Mouse (Mus musculus): Measurements from ENCODE around the gene Lamtor5. TPM values are rescaled to one million over a fixed set of nuclear protein-coding genes. Genes with fewer than 3 reads are reported as not detected.

Lamtor5 gene
- polyA plus RNA-seq (2015; fragmentation: Nextera tagmentation; extraction: Ambion mirVana) = 208 and 217 TPM in 2 replicates

DNA sequence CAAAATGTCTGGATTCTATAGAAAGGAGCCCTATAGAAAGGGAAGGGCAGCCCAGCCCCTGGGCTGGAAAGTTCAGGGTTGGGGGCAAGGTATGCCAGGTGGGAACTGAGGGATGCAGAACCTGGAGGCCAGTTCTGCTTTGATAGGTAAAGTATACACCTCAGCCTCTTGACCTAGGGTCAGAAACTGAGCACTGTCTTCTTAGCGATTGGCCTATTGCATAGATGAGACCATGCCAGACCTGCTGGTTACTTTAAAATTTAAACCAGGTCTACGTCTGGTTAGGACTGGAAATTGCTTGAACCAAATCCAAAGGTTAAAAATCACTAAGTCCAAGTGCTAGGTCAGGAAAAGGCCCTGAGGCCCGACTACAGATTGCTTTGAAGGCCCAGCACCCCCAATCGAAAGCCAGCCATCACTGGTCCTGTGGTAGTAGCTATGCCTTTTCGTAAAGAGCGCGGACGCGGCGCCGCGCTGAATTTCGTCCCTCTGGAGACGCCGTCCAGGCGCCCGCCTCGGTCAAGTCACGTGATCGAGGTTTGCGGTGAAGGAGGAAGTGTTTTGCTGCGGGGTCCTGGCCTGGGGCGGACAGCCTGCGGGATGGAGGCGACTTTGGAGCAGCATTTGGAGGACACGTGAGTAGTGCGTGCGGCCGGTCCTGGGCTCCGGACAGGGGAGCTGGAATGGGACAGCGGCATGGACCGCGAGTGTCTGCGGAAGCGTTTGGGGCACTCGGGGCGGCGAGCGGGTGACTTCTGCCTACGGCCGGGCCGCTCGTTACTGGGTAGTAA is at the start of gene Lamtor5:
Gene Lamtor5, plus strand, starts transcription at position 380 of the 791 bp plus-strand sequence.
- Histone ChIP-seq H3K4me1 (ENCODE audit: control insufficient read depth, insufficient read depth, low read length) (peaks cover 11% of the 10 kb centered on the region), H3K27me3 (replicated peaks; ENCODE audit: control insufficient read depth, insufficient read depth, low read length) (no peaks in the 10 kb centered on the region), H3K36me3 (ENCODE audit: control insufficient read depth, insufficient read depth, low read length) (peaks cover 7% of the 10 kb centered on the region; the same call in 1 of the 2 replicates), H3K9ac (ENCODE audit: low read depth, low read length) (peak within 1 kb of the TSS; percentile 88), H3K4me3 (ENCODE audit: low read length) (peak within 1 kb of the TSS; percentile 98), H3K4me2 (ENCODE audit: low read depth, low read length) (peak within 1 kb of the TSS; percentile 68), H3K9me3 (ENCODE audit: control insufficient read depth, low read length) (no peaks in the 10 kb centered on the region), H3K27ac (ENCODE audit: low read length) (peak within 1 kb of the TSS; percentile 33)
- ATAC-seq = peak; percentile 87
- 3% methylated on average over 43 of the region's 43 CpGs for WGBS

DNA sequence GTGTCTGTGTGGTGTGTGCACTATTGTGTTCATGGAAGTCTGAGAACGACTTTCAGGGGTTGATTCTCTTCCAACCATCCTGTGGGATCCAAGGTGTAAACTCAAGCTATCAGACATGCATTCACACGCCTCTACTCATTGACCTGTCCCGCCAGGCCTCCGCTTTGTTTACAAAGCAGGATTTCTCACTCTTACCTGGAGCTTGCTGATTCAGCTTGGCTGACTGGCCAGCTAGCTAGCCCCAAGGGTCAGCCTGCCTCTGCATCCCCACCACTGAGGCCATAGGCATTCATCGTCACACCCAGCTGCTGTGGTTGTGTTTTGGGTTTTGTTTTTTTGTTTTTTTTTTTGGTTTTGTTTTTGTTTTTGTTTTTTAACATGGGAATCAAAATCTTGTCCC is 49.4 kb upstream of the Lamtor5 start:
- WGBS = 57% methylated on average over 5 of the region's 5 CpGs
- Histone ChIP-seq H3K9me3 (ENCODE audit: control insufficient read depth, low read length) (no peaks in the 10 kb centered on the region), H3K27ac (ENCODE audit: low read length) (peak overlapping the region; percentile 21; the same call in 1 of the 2 replicates), H3K4me2 (ENCODE audit: low read depth, low read length) (no peak overlapping the region), H3K36me3 (ENCODE audit: control insufficient read depth, insufficient read depth, low read length) (no peaks in the 10 kb centered on the region), H3K4me1 (ENCODE audit: control insufficient read depth, insufficient read depth, low read length) (0 out of 2 replicates have a peak, but pooled peaks cover 9% of the 10 kb centered on the region), H3K4me3 (ENCODE audit: low read length) (no peak overlapping the region), H3K9ac (ENCODE audit: low read depth, low read length) (no peak overlapping the region), H3K27me3 (replicated peaks; ENCODE audit: control insufficient read depth, insufficient read depth, low read length) (no peaks in the 10 kb centered on the region)
- no peak for ATAC-seq

DNA sequence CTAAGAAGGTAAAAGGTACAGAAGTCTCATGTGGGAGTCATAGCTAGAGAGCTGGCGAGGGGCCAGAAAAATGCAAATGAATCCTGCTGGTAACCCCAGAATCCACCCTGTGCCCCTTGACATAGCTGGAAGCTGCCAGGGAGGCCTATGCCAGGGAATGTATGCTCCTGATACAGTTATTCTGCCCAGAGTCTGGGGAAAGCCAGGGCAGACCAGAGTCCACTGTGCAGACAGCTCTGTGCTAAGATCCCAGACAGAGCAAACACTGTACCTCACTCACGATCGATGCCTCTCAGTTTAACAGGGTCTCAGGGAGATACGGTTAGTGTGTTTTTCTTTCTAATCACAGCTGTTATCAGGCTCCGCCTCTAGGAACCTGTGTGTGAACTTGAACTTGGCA is 48.8 kb upstream of the Lamtor5 start:
- Histone ChIP-seq H3K4me1 (ENCODE audit: control insufficient read depth, insufficient read depth, low read length) (0 out of 2 replicates have a peak, but pooled peaks cover 9% of the 10 kb centered on the region), H3K9ac (ENCODE audit: low read depth, low read length) (no peak overlapping the region), H3K27me3 (replicated peaks; ENCODE audit: control insufficient read depth, insufficient read depth, low read length) (no peaks in the 10 kb centered on the region), H3K4me3 (ENCODE audit: low read length) (no peak overlapping the region), H3K27ac (ENCODE audit: low read length) (no peak overlapping the region), H3K9me3 (ENCODE audit: control insufficient read depth, low read length) (no peaks in the 10 kb centered on the region), H3K36me3 (ENCODE audit: control insufficient read depth, insufficient read depth, low read length) (no peaks in the 10 kb centered on the region), H3K4me2 (ENCODE audit: low read depth, low read length) (no peak overlapping the region)
- peak; percentile 93 for ATAC-seq
- 48% methylated on average over 5 of the region's 5 CpGs for WGBS

DNA sequence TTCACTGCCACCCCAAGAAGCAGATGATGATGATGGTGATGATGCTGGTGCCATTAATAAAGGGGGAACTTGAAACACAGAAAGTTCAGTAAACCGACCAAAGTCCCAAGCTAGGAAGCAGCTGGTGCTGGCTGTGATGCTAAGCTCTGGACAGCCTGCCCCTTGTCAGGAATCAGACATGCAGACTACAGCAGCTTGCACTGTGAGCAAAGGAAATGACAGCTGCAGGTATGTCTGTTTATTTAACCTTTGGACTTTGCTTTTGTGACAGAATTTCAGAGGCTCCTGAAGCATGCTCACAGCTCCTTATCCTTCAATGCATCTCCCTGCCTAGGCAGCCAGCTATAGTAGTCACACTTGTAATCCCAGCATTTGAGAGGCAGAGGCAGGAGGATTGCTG is 48.1 kb upstream of the Lamtor5 start, which contains the start of gene A630076J17Rik:
Gene A630076J17Rik, plus strand, starts transcription at position 88 of the 400 bp plus-strand sequence.
- no peak within 1 kb of the TSS for H3K9ac ChIP-seq (ENCODE audit: low read depth, low read length)
- ATAC-seq = peak; percentile 84
- peak within 1 kb of the TSS; percentile 21; the same call in 1 of the 2 replicates for H3K27ac ChIP-seq (ENCODE audit: low read length)
- H3K36me3 ChIP-seq (ENCODE audit: control insufficient read depth, insufficient read depth, low read length) = no peaks in the 10 kb centered on the region
- 14% methylated on average over 1 of the region's 1 CpGs for WGBS
- H3K4me1 ChIP-seq (ENCODE audit: control insufficient read depth, insufficient read depth, low read length) = 0 out of 2 replicates have a peak, but pooled peaks cover 9% of the 10 kb centered on the region
- H3K9me3 ChIP-seq (ENCODE audit: control insufficient read depth, low read length) = no peaks in the 10 kb centered on the region
- H3K27me3 ChIP-seq (replicated peaks; ENCODE audit: control insufficient read depth, insufficient read depth, low read length) = no peaks in the 10 kb centered on the region
- no peak within 1 kb of the TSS for H3K4me3 ChIP-seq (ENCODE audit: low read length)
- H3K4me2 ChIP-seq (ENCODE audit: low read depth, low read length) = no peak within 1 kb of the TSS; the same call in 1 of the 2 replicates

DNA sequence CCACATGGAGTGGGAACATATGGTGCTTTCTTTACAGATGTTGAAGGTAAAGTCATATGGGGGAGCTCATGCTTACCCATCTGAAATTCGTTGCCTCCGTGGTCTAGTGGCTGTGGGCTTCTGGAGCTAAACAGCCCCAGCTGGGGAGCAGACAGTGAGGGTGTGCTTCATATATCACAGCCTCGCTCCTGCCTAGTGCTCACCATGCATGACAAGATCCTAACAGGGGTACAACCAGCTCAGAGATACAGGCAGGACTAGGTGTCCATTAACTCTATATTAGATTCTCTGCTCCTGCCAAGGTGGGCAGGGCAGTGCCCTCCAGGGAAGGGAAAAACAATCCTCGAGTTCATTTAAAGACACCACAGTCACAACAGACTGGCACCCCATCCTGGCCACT is 47.5 kb upstream of the Lamtor5 start:
- H3K4me1 ChIP-seq (ENCODE audit: control insufficient read depth, insufficient read depth, low read length) = 0 out of 2 replicates have a peak, but pooled peaks cover 9% of the 10 kb centered on the region
- no peak for ATAC-seq
- H3K4me2 ChIP-seq (ENCODE audit: low read depth, low read length) = no peak overlapping the region; the same call in 1 of the 2 replicates
- H3K27ac ChIP-seq (ENCODE audit: low read length) = no peak overlapping the region
- H3K9me3 ChIP-seq (ENCODE audit: control insufficient read depth, low read length) = no peaks in the 10 kb centered on the region
- no peak overlapping the region for H3K4me3 ChIP-seq (ENCODE audit: low read length)
- 59% methylated on average over 4 of the region's 4 CpGs for WGBS
- H3K9ac ChIP-seq (ENCODE audit: low read depth, low read length) = no peak overlapping the region
- no peaks in the 10 kb centered on the region for H3K36me3 ChIP-seq (ENCODE audit: control insufficient read depth, insufficient read depth, low read length)
- no peaks in the 10 kb centered on the region for H3K27me3 ChIP-seq (replicated peaks; ENCODE audit: control insufficient read depth, insufficient read depth, low read length)

DNA sequence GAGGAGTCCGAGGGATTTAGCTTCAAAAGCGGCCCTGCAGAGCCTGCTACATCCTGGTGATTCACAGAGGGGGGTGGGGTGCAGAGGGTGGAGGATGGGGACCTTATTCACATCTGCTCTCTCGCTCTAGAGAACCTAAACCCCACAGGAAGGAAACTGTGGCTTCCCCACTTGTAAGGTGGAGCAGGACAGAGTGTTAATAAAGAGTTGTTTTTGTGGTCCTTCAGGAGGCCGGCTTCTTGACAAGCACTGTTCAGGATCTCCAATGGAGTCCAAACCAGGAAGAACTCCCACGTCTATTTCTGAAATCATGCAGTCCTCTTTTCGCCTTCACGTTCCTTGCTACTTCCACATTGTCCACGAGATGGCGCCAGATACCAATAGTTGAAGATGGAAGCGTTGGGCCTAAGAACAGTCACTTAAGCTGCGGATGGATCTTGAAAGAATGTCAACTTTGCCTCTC is 45.3 kb upstream of the Lamtor5 start:
- peak overlapping the region; percentile 3; the same call in 1 of the 2 replicates for H3K9ac ChIP-seq (ENCODE audit: low read depth, low read length)
- 0 out of 2 replicates have a peak, but pooled peaks cover 9% of the 10 kb centered on the region for H3K4me1 ChIP-seq (ENCODE audit: control insufficient read depth, insufficient read depth, low read length)
- no peak overlapping the region for H3K27ac ChIP-seq (ENCODE audit: low read length)
- H3K27me3 ChIP-seq (replicated peaks; ENCODE audit: control insufficient read depth, insufficient read depth, low read length) = no peaks in the 10 kb centered on the region
- no peak overlapping the region for H3K4me2 ChIP-seq (ENCODE audit: low read depth, low read length)
- H3K9me3 ChIP-seq (ENCODE audit: control insufficient read depth, low read length) = no peaks in the 10 kb centered on the region
- WGBS = 6% methylated on average over 11 of the region's 11 CpGs
- no peak overlapping the region for H3K4me3 ChIP-seq (ENCODE audit: low read length)
- no peaks in the 10 kb centered on the region for H3K36me3 ChIP-seq (ENCODE audit: control insufficient read depth, insufficient read depth, low read length)
- no peak for ATAC-seq

DNA sequence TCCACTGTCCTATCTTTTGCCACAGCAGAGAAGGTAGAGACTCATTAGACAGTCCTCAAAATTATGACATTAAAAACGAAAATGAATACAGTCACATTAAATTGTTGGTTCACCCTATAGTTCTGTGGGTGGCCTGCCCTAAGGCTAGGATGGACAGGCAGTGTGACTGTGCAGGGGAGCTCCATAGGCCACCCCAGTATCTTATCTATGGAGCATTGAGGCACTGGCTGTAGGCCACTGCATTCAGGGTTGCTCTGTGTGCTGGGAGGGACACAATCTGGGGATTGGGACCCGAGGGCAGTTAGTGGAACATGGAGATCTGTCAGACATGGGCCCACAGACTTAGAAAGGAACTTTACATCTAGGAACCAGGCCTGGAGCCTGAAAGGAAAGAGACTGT is 44.7 kb upstream of the Lamtor5 start:
- WGBS = 29% methylated on average over 2 of the region's 2 CpGs
- Histone ChIP-seq H3K9me3 (ENCODE audit: control insufficient read depth, low read length) (no peaks in the 10 kb centered on the region), H3K4me2 (ENCODE audit: low read depth, low read length) (no peak overlapping the region)

DNA sequence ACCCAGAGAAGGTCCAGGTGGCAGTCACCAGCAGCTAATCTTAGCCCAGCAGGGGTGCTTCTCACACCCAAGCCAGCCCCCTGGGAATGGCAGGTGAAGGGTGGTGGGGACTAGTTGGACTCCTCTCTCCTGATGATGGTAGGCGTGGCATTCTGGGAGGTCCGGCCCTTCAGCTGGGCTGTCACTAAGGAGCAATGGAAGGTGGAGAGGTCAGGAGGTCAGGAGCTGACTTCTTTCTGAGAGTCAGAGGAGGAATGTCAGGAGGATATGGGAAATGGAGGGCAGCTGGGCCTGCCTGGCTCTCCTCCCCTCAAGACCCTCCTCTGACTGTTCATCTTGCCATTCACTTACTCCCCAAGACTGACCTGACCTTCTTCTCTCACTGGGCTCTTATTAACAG is 40.6 kb upstream of the Lamtor5 start:
- no peaks in the 10 kb centered on the region for H3K36me3 ChIP-seq (ENCODE audit: control insufficient read depth, insufficient read depth, low read length)
- no peak overlapping the region for H3K9ac ChIP-seq (ENCODE audit: low read depth, low read length)
- 52% methylated on average over 2 of the region's 2 CpGs for WGBS
- H3K4me2 ChIP-seq (ENCODE audit: low read depth, low read length) = no peak overlapping the region
- H3K27ac ChIP-seq (ENCODE audit: low read length) = no peak overlapping the region
- ATAC-seq = no peak
- no peaks in the 10 kb centered on the region for H3K4me1 ChIP-seq (ENCODE audit: control insufficient read depth, insufficient read depth, low read length)
- no peaks in the 10 kb centered on the region for H3K27me3 ChIP-seq (replicated peaks; ENCODE audit: control insufficient read depth, insufficient read depth, low read length)
- no peak overlapping the region for H3K4me3 ChIP-seq (ENCODE audit: low read length)
- no peaks in the 10 kb centered on the region for H3K9me3 ChIP-seq (ENCODE audit: control insufficient read depth, low read length)

More for the DNA sequence above, 44.7 kb upstream of the Lamtor5 start:
- Histone ChIP-seq H3K27ac (ENCODE audit: low read length) (no peak overlapping the region), H3K36me3 (ENCODE audit: control insufficient read depth, insufficient read depth, low read length) (no peaks in the 10 kb centered on the region), H3K4me1 (ENCODE audit: control insufficient read depth, insufficient read depth, low read length) (0 out of 2 replicates have a peak, but pooled peaks cover 9% of the 10 kb centered on the region), H3K9ac (ENCODE audit: low read depth, low read length) (no peak overlapping the region), H3K4me3 (ENCODE audit: low read length) (no peak overlapping the region), H3K27me3 (replicated peaks; ENCODE audit: control insufficient read depth, insufficient read depth, low read length) (no peaks in the 10 kb centered on the region)
- ATAC-seq = no peak

DNA sequence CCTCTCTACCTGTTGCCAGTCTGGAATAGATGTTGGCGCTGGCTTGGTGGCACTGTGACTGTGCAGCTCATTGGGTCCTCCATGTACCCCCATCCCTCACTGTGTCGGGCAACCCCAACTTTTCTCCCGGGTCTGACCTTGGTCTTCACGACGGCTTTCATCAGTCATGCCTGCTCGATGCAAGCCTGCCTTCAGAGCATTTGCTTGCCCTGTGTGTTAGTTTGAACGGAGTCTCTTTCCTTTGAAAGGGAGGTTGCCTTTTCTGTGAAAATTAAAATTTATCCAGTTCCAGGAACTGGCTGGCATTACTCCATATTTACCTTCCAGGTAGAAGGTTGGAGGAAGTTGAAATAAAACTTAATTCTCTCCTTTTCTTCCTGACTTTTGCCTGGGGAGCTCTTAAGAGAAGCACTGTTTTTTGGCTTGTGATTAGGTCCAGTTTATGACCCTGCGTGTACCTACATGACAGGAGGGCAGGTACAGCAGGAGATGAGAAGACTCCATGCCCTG is 40.1 kb upstream of the Lamtor5 start:
- H3K4me3 ChIP-seq (ENCODE audit: low read length) = no peak overlapping the region

More for the DNA sequence above, 40.1 kb upstream of the Lamtor5 start:
- H3K9me3 ChIP-seq (ENCODE audit: control insufficient read depth, low read length) = no peaks in the 10 kb centered on the region
- no peaks in the 10 kb centered on the region for H3K27me3 ChIP-seq (replicated peaks; ENCODE audit: control insufficient read depth, insufficient read depth, low read length)
- no peak overlapping the region for H3K9ac ChIP-seq (ENCODE audit: low read depth, low read length)
- 85% methylated on average over 8 of the region's 8 CpGs for WGBS
- H3K4me1 ChIP-seq (ENCODE audit: control insufficient read depth, insufficient read depth, low read length) = no peaks in the 10 kb centered on the region
- no peak overlapping the region for H3K4me2 ChIP-seq (ENCODE audit: low read depth, low read length)
- no peak overlapping the region for H3K27ac ChIP-seq (ENCODE audit: low read length)
- no peak for ATAC-seq
- H3K36me3 ChIP-seq (ENCODE audit: control insufficient read depth, insufficient read depth, low read length) = no peaks in the 10 kb centered on the region
